Mouse (Mus musculus): ENCODE data around the gene Zfp281.

- no peak for TF ChIP-seq CTCF (IDR thresholded peaks at IDR 0.05; ENCODE audit: borderline replicate concordance, insufficient read depth, low read depth, low read length)
- TF ChIP-seq POLR2A (IDR thresholded peaks at IDR 0.05; ENCODE audit: borderline replicate concordance, insufficient read depth, low read length), result no peak
Observed at GRCm38 (mm10) chr1:136594235-136594850, 30.4 kb upstream of the Zfp281 start.
